Mouse (Mus musculus): ENCODE measurements around the gene Gm40193.

Gene Gm40193

GRCm38 (mm10) chr11:70506385-70506784 is 26.4 kb downstream of the Gm40193 start:
- DNase-seq (ENCODE audit: low spot score in 2 of 2) = peak; percentile 36 to 39

- no peak for DNase-seq (ENCODE audit: low spot score in 2 of 2)
Observed at GRCm38 (mm10) chr11:70504970-70505369, 27.8 kb downstream of the Gm40193 start, which contains the start of gene Tm4sf5. Gene Tm4sf5 (plus strand): TSS chr11:70505244.

GRCm38 (mm10) chr11:70502018-70502417 is 30.7 kb downstream of the Gm40193 start:
- no peak for DNase-seq (ENCODE audit: low spot score in 2 of 2)

GRCm38 (mm10) chr11:70500476-70500812 is 32.3 kb downstream of the Gm40193 start:
- no peak for DNase-seq (ENCODE audit: low spot score in 2 of 2)

GRCm38 (mm10) chr11:70499566-70500475 is 32.9 kb downstream of the Gm40193 start:
- DNase-seq (ENCODE audit: low spot score in 2 of 2) = no peak

GRCm38 (mm10) chr11:70489684-70490083 is 43.1 kb downstream of the Gm40193 start:
- no peak for DNase-seq (ENCODE audit: low spot score in 2 of 2)

GRCm38 (mm10) chr11:70489138-70489537 is 43.6 kb downstream of the Gm40193 start:
- DNase-seq (ENCODE audit: low spot score in 2 of 2) = no peak

GRCm38 (mm10) chr11:70487816-70488215 is 44.9 kb downstream of the Gm40193 start:
- no peak for DNase-seq (ENCODE audit: low spot score in 2 of 2)

- no peak for DNase-seq (ENCODE audit: low spot score in 2 of 2)
Observed at GRCm38 (mm10) chr11:70485498-70485897, 47.2 kb downstream of the Gm40193 start.

Measured in frontal cortex, postnatal 25 days (tissue).